Mouse (Mus musculus): ENCODE measurements around the gene Armc2. TPM values are rescaled to one million over a fixed set of nuclear protein-coding genes. Genes with fewer than 3 reads are reported as not detected.

The Armc2 gene
- total and polyA plus RNA-seq, 2 experiments from 2014 or later = 1.7 to 3.3 TPM

DNA sequence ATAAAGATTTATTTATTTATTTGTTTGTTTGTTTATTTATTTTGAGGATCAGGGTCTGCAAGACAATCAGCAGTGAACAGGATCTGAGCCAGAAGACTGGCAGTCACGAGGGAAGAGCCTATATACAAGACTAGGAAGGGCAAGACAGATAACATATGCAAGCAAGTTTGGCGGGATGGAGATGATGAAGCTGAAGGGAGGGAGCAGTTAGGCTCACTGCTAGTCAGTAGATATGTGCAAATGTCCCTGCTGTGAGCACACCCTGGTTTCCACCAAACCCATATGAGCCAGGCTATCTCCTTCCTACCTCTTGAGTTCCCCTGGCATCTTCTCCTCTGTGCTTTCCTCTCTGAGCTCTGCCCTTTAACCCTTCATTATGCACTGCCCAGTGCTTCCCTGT lies 146.7 kb downstream of the Armc2 start:
- 48% methylated on average over 2 of the region's 2 CpGs for WGBS
- Histone ChIP-seq H3K9ac (replicated peaks; ENCODE audit: low read depth, low read length) (no peak overlapping the region), H3K4me2 (ENCODE audit: low read depth, low read length) (no peak overlapping the region), H3K27ac (ENCODE audit: low read depth) (no peak overlapping the region), H3K4me3 (ENCODE audit: low read depth, low read length) (no peak overlapping the region), H3K27me3 (ENCODE audit: control insufficient read depth, insufficient read depth, low read length) (no peaks in the 10 kb centered on the region), H3K36me3 (replicated peaks; ENCODE audit: control insufficient read depth, insufficient read depth, low read length) (no peaks in the 10 kb centered on the region), H3K4me1 (ENCODE audit: control insufficient read depth, insufficient read depth) (peaks cover 2% of the 10 kb centered on the region; the same call in 1 of the 2 replicates), H3K9me3 (replicated peaks; ENCODE audit: control insufficient read depth, low read length) (no peaks in the 10 kb centered on the region)
- TF ChIP-seq CTCF (IDR thresholded peaks at IDR 0.05; ENCODE audit: low read depth) (no peak), EP300 (IDR thresholded peaks at IDR 0.05; ENCODE audit: low read depth) (no peak)
- ATAC-seq (ENCODE audit: insufficient read depth, low read depth) (no peak), DNase-seq (ENCODE audit: low spot score) (no peak)

DNA sequence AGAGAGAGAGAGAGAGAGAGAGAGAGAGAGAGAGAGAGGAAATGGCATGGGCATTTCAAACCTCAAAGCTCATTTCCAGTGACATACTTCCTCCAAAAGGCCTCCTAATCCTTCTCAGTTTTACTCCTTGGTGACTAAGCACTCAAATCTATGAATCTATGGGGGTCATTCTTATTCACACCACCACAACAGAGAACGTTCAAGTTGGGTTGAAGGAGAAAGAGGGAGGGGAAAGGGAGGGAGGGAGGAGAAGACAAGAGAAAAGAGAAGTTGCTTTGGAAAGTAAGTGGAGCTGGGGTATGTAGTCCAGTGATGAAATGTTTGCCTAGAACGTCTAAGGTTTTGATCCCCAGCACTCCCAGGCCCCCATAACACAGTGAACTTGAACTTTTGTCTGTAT lies 148.1 kb downstream of the Armc2 start:
- Histone ChIP-seq H3K9me3 (replicated peaks; ENCODE audit: control insufficient read depth, low read length) (no peaks in the 10 kb centered on the region), H3K36me3 (replicated peaks; ENCODE audit: control insufficient read depth, insufficient read depth, low read length) (no peaks in the 10 kb centered on the region), H3K4me1 (ENCODE audit: control insufficient read depth, insufficient read depth) (peaks cover 8% of the 10 kb centered on the region; the same call in 1 of the 2 replicates), H3K4me2 (ENCODE audit: low read depth, low read length) (no peak overlapping the region), H3K9ac (replicated peaks; ENCODE audit: low read depth, low read length) (no peak overlapping the region), H3K4me3 (ENCODE audit: low read depth, low read length) (no peak overlapping the region), H3K27ac (ENCODE audit: low read depth) (no peak overlapping the region), H3K27me3 (ENCODE audit: control insufficient read depth, insufficient read depth, low read length) (no peaks in the 10 kb centered on the region)
- ATAC-seq (ENCODE audit: insufficient read depth, low read depth) = no peak
- TF ChIP-seq EP300 (IDR thresholded peaks at IDR 0.05; ENCODE audit: low read depth) (no peak), CTCF (IDR thresholded peaks at IDR 0.05; ENCODE audit: low read depth) (no peak)
- DNase-seq (ENCODE audit: low spot score) = no peak
- WGBS = 50% methylated on average over 2 of the region's 2 CpGs

DNA sequence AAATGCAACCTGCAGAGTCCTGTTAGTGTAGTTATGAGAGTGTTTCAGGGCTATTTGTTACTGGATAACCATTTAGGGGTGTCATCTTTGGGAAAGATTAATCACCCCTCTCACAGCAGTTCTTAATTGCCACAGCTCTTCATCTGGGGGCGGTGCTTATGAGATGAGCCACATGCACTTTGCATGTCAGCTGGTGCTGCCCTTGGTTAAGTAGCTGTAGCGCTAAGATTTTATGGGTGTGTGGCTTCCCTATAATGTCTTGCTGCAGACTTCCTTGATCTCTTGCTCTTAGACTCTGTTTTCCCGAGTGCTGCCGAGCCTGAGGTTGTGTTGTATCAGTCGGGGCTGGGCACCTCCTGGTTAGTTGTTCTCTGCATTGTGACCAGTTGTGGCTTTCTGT lies 150.3 kb downstream of the Armc2 start:
- ATAC-seq (ENCODE audit: insufficient read depth, low read depth) (no peak), DNase-seq (ENCODE audit: low spot score) (no peak)
- 83% methylated on average over 5 of the region's 5 CpGs for WGBS
- H3K27ac ChIP-seq (ENCODE audit: low read depth) = no peak overlapping the region
- no peak overlapping the region for H3K4me3 ChIP-seq (ENCODE audit: low read depth, low read length)
- TF ChIP-seq CTCF (IDR thresholded peaks at IDR 0.05; ENCODE audit: low read depth) = no peak
- TF ChIP-seq EP300 (IDR thresholded peaks at IDR 0.05; ENCODE audit: low read depth) = no peak
- H3K9ac ChIP-seq (replicated peaks; ENCODE audit: low read depth, low read length) = no peak overlapping the region
- H3K27me3 ChIP-seq (ENCODE audit: control insufficient read depth, insufficient read depth, low read length) = no peaks in the 10 kb centered on the region
- peaks cover 8% of the 10 kb centered on the region; the same call in 1 of the 2 replicates for H3K4me1 ChIP-seq (ENCODE audit: control insufficient read depth, insufficient read depth)
- no peak overlapping the region for H3K4me2 ChIP-seq (ENCODE audit: low read depth, low read length)
- no peaks in the 10 kb centered on the region for H3K36me3 ChIP-seq (replicated peaks; ENCODE audit: control insufficient read depth, insufficient read depth, low read length)
- H3K9me3 ChIP-seq (replicated peaks; ENCODE audit: control insufficient read depth, low read length) = no peaks in the 10 kb centered on the region

DNA sequence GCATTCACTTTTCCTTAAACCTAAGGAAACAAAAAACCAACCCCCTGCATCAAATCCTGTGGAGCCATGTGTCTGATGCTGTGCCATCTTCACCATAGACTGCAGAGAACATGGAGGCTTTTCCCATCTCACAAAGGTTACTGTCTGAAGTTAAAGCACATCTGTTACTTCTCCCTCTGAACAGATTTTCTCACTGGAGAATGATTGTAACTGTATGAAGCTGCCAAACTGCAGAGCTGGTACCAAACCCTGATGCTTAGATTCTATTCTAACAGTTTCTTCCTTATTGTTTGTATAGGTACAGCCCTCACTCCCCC lies 151.4 kb downstream of the Armc2 start:
- H3K9ac ChIP-seq (replicated peaks; ENCODE audit: low read depth, low read length) = no peak overlapping the region

DNA sequence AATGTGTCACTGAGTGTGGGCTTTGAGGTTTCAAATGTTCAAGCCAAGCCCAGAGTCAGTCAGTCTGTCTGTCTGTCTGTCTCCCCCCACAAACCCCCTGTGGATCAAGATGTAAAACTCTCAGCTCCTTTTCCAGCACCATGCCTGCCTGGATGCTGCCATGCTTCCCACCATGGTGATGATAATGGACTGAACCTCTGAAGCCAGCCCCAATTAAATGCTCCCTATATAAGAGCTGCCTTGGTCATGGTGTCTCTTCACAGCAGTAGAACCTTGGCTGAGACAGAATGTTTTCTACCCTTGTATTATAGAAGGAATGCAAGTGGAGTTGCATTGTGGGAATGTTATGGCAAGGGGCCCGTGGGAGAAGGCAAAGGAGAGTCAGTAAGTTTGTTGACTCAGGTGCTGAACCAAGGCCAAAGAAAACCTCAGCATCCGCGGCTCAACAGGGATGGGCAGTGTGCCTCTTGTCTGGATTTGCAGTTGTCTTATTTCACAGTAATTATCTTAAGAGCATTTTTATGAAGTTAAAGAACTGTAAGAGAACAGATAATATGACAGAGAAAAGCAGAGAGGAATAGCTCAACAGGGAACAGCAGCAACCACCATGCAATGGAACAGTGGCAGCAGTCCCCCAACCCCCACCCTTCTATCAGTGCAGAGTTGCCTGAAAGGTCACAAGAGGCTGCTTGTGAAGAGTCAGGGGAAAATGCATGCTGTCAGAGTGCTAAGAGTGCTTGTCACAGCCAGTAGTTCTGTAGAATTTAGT lies 152.0 kb downstream of the Armc2 start:
- H3K36me3 ChIP-seq (replicated peaks; ENCODE audit: control insufficient read depth, insufficient read depth, low read length) = no peaks in the 10 kb centered on the region
- H3K27ac ChIP-seq (ENCODE audit: low read depth) = peak overlapping the region; percentile 39
- WGBS = 46% methylated on average over 3 of the region's 3 CpGs
- no peak overlapping the region for H3K9ac ChIP-seq (replicated peaks; ENCODE audit: low read depth, low read length)
- no peak for TF ChIP-seq EP300 (IDR thresholded peaks at IDR 0.05; ENCODE audit: low read depth)
- TF ChIP-seq CTCF (IDR thresholded peaks at IDR 0.05; ENCODE audit: low read depth) = no peak
- H3K4me1 ChIP-seq (ENCODE audit: control insufficient read depth, insufficient read depth) = peaks cover 8% of the 10 kb centered on the region; the same call in 1 of the 2 replicates
- no peaks in the 10 kb centered on the region for H3K9me3 ChIP-seq (replicated peaks; ENCODE audit: control insufficient read depth, low read length)
- H3K4me2 ChIP-seq (ENCODE audit: low read depth, low read length) = no peak overlapping the region
- no peak overlapping the region for H3K4me3 ChIP-seq (ENCODE audit: low read depth, low read length)
- no peaks in the 10 kb centered on the region for H3K27me3 ChIP-seq (ENCODE audit: control insufficient read depth, insufficient read depth, low read length)
- DNase-seq (ENCODE audit: low spot score) (peak; percentile 69), ATAC-seq (ENCODE audit: insufficient read depth, low read depth) (peak; percentile 68)

More for the DNA sequence above, 151.4 kb downstream of the Armc2 start:
- Histone ChIP-seq H3K4me1 (ENCODE audit: control insufficient read depth, insufficient read depth) (peaks cover 8% of the 10 kb centered on the region; the same call in 1 of the 2 replicates), H3K9me3 (replicated peaks; ENCODE audit: control insufficient read depth, low read length) (no peaks in the 10 kb centered on the region), H3K27me3 (ENCODE audit: control insufficient read depth, insufficient read depth, low read length) (no peaks in the 10 kb centered on the region), H3K27ac (ENCODE audit: low read depth) (peak overlapping the region; percentile 39), H3K36me3 (replicated peaks; ENCODE audit: control insufficient read depth, insufficient read depth, low read length) (no peaks in the 10 kb centered on the region), H3K4me3 (ENCODE audit: low read depth, low read length) (no peak overlapping the region), H3K4me2 (ENCODE audit: low read depth, low read length) (no peak overlapping the region)
- TF ChIP-seq CTCF (IDR thresholded peaks at IDR 0.05; ENCODE audit: low read depth) = no peak
- TF ChIP-seq EP300 (IDR thresholded peaks at IDR 0.05; ENCODE audit: low read depth) = no peak
- ATAC-seq (ENCODE audit: insufficient read depth, low read depth) (no peak), DNase-seq (ENCODE audit: low spot score) (no peak)

Other genes starting within 250 kb of the Armc2 start
- 4.9 and 15.0 TPM in 2 replicates for gene Cep57l1, start 208.6 kb downstream of the Armc2 start, total RNA-seq (2014; rRNA removed; ENCODE audit: low replicate concordance)
- 7.1 and 9.2 TPM in 2 replicates for gene Cep57l1, start 208.6 kb downstream of the Armc2 start, polyA plus RNA-seq (2015; fragmentation: Nextera tagmentation; extraction: Ambion mirVana)
- 68.2 and 108 TPM in 2 replicates for gene Sesn1, start 208.5 kb downstream of the Armc2 start, total RNA-seq (2014; rRNA removed; ENCODE audit: low replicate concordance)
- gene Sesn1, start 208.5 kb downstream of the Armc2 start, polyA plus RNA-seq (2015; fragmentation: Nextera tagmentation; extraction: Ambion mirVana) = 44.5 and 48.3 TPM in 2 replicates